Mouse (Mus musculus) intestine, embryonic 15.5 days (tissue): ENCODE results near the gene Cfap61. TPM values are rescaled to one million over a fixed set of nuclear protein-coding genes. Genes with fewer than 3 reads are reported as not detected.
A peak's percentile ranks its signal among the peaks of the same experiment; 100 is the strongest.

Source experiments
- ATAC-seq: fragments of 200-750 bp; cut with Nextera tagmentation; 2 replicates; pipeline ENCODE4 v1.8.0; 2017; ENCODE audit warnings: moderate TSS enrichment, moderate library complexity
- H3K27ac ChIP-seq: fragments of 300-500 bp; sonication (generic); 2 replicates; pipeline ENCODE4 v1.5.1; 2015; ENCODE audit warnings: mild to moderate bottlenecking, inconsistent platforms
- H3K27me3 ChIP-seq: fragments of 300-500 bp; sonication (generic); replicated peaks from 2 replicates; pipeline ENCODE4 v1.6.1; 2015; ENCODE audit warnings: inconsistent platforms
- H3K36me3 ChIP-seq: fragments of 300-500 bp; sonication (generic); 2 replicates; pipeline ENCODE4 v1.6.1; 2015; ENCODE audit warnings: inconsistent platforms
- H3K4me1 ChIP-seq: fragments of 300-500 bp; sonication (generic); replicated peaks from 2 replicates; pipeline ENCODE4 v1.6.1; 2015; ENCODE audit warnings: inconsistent platforms
- H3K4me2 ChIP-seq: fragments of 300-500 bp; sonication (generic); replicated peaks from 2 replicates; pipeline ENCODE4 v1.6.1; 2015; ENCODE audit warnings: mild to moderate bottlenecking, inconsistent platforms
- H3K4me3 ChIP-seq: fragments of 300-500 bp; sonication (generic); replicated peaks from 2 replicates; pipeline ENCODE4 v1.5.1; 2015; ENCODE audit warnings: inconsistent platforms
- H3K9ac ChIP-seq: fragments of 300-500 bp; sonication (generic); 2 replicates; pipeline ENCODE4 v1.6.1; 2015; ENCODE audit warnings: inconsistent platforms
- H3K9me3 ChIP-seq: fragments of 300-500 bp; sonication (generic); 2 replicates; pipeline ENCODE4 v1.6.1; 2016; ENCODE audit warnings: inconsistent platforms
- WGBS: fragments of 180-500 bp; shearing (Covaris S2); methylation state at CpG from one replicate; pipeline ENCODE4 v1.1.7; 2015; 5-methylcytosine and 5-hydroxymethylcytosine counted together
- polyA plus RNA-seq: library from polyadenylated mRNA; unstranded; fragments of >200 nt; fragmentation: Nextera tagmentation; extraction: Ambion mirVana; gene quantifications from 2 replicates; pipeline ENCODE4 v1.2.1, GENCODE M21; 2015

Cfap61 gene
- polyA plus RNA-seq, 1 experiment from 2014 or later = 1.5 TPM

GRCm38 (mm10) chr2:146254387-146254786 is 319.8 kb downstream of the Cfap61 start:
- Histone ChIP-seq H3K27ac (no peak overlapping the region), H3K4me2 (no peak overlapping the region), H3K27me3 (no peaks in the 10 kb centered on the region), H3K4me1 (no peaks in the 10 kb centered on the region), H3K4me3 (no peak overlapping the region), H3K9ac (no peak overlapping the region), H3K36me3 (no peaks in the 10 kb centered on the region), H3K9me3 (no peaks in the 10 kb centered on the region)
- no peak for ATAC-seq
- WGBS = 86% methylated on average over 1 of the region's 1 CpGs

DNA sequence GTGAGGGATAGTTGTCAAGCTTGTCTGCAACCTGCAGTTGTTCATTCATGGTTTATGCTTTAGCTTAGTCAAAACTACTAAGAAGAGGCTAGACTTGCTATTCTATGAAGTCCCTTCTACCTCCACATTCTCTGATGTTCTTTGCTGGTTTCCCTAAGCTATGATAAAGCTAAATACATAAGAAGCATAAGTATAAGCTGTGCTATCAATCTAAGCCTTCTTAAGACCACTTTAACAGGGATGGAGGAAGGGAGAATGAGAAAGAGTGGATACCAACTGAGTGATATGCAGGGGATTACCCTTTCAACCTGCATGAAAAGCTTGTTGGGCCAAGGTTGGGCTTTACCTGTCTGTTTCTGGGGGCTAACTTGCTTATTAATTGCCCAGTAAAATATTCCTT is 321.1 kb downstream of the Cfap61 start:
- ATAC-seq = no peak
- Histone ChIP-seq H3K27me3 (no peaks in the 10 kb centered on the region), H3K4me1 (no peaks in the 10 kb centered on the region), H3K4me2 (no peak overlapping the region), H3K27ac (no peak overlapping the region), H3K9ac (no peak overlapping the region), H3K9me3 (no peaks in the 10 kb centered on the region), H3K4me3 (no peak overlapping the region), H3K36me3 (no peaks in the 10 kb centered on the region)

DNA sequence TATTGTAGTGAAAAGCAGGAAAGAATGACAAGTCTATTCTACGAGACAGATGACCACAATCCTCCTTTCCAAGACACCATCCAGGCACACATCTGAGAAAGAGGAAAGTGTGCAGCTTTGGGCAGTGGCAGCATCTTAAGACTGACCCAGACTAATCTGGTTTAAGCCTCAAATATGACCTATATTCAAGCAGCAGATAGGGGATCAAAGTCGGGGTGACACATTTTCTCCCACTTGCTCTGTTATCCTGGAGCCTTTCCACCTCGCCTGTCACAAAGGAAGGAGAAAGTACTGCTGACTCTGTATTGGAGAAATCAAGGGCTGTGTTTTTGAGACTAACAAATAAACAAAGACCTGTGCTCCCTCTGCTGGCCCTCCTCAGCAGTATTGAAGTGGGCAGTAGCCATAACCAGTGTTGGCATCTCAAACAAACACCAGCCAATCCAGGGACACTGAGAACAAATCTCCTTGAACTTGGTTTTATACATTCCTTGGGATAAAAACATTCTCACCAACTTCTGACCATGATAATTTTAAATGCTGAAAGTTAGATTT is 321.8 kb downstream of the Cfap61 start:
- no peak for ATAC-seq
- Histone ChIP-seq H3K27ac (no peak overlapping the region), H3K36me3 (no peaks in the 10 kb centered on the region), H3K4me3 (no peak overlapping the region), H3K9me3 (no peaks in the 10 kb centered on the region), H3K27me3 (no peaks in the 10 kb centered on the region), H3K4me2 (no peak overlapping the region), H3K4me1 (no peaks in the 10 kb centered on the region), H3K9ac (no peak overlapping the region)
- WGBS = 72% methylated on average over 3 of the region's 3 CpGs

DNA sequence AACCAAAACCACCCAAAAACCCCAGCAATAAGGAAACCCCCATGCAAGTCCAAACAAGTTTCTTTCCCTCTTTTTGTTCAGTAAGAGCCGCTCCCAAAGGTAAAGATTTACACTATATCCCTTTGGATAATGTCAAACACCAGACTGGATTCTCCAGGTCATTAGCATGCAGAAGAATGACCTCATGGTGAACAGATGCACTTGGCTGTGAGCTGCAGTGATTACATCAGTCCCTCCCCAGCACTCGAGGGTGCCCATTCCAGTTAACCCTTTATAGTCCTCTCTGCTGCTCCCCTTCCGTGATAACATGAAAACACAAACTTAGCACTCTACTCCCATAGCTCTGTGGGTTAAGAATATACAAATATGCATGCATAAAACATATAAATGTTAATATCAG is 322.5 kb downstream of the Cfap61 start:
- H3K27me3 ChIP-seq = no peaks in the 10 kb centered on the region
- 32% methylated on average over 3 of the region's 3 CpGs for WGBS
- no peak overlapping the region for H3K9ac ChIP-seq
- H3K36me3 ChIP-seq = no peaks in the 10 kb centered on the region
- no peak overlapping the region for H3K4me3 ChIP-seq
- no peak for ATAC-seq
- no peak overlapping the region for H3K27ac ChIP-seq
- no peak overlapping the region for H3K4me2 ChIP-seq
- no peaks in the 10 kb centered on the region for H3K4me1 ChIP-seq
- H3K9me3 ChIP-seq = no peaks in the 10 kb centered on the region

DNA sequence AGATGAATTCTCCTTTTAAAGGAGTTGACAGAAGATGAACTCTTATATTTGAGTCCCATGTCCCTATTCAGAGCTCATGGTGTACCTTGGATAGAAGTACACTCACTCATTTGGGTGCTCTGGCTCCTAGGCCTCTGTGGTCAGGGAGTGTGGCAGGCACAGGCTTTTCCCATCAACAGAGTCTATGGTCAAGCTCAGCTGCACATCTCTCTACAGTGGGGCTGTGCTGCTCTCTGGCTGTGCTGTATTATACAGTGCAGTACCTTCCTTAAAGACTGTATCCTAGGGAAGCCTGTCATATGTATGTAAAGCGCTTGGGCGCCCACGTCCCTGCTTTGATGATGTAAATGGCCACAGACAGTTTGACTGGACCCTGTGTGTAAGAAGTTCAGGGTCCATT is 323.0 kb downstream of the Cfap61 start:
- no peaks in the 10 kb centered on the region for H3K36me3 ChIP-seq
- no peaks in the 10 kb centered on the region for H3K9me3 ChIP-seq
- H3K9ac ChIP-seq = no peak overlapping the region
- H3K27ac ChIP-seq = no peak overlapping the region
- no peak for ATAC-seq
- no peak overlapping the region for H3K4me2 ChIP-seq
- no peaks in the 10 kb centered on the region for H3K27me3 ChIP-seq
- 91% methylated on average over 3 of the region's 3 CpGs for whole genome bisulfite sequencing
- H3K4me3 ChIP-seq = no peak overlapping the region
- no peaks in the 10 kb centered on the region for H3K4me1 ChIP-seq

DNA sequence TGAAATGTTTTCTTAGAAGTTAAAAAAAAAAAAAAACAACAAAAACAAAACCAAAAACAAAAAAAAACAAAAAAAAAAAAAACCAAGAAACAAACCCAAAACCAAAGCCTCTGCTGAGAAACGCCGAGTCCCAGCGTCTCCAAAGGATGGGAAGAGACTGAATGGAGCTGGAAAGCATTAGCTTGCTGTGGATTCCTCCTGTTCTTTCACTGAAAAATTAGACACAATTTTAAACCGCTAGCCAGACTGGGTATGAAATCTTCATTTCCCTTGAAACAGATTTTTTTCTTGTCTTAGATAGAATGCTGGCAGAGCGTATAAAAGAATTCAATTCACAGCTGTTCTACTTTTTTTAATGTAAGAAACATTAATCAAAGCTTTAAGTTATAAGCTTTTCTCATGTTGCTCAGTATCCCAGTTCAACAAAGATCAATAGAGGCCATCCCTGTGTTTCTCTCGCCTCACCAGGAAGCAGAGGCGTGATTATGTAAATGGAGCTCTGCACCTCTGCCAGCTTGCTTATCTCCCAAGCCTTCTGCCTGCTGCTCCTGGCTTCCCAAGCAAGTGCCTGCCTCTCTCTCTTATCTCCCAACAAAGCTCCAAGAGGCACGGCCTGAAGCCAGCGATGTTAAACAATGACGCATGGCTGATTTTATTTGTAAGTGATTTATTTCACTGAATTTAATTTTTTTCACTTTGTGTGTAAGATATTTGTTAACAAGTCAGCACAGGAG is 324.3 kb downstream of the Cfap61 start:
- WGBS = 44% methylated on average over 10 of the region's 10 CpGs
- Histone ChIP-seq H3K9ac (no peak overlapping the region), H3K4me3 (no peak overlapping the region), H3K36me3 (no peaks in the 10 kb centered on the region), H3K27me3 (no peaks in the 10 kb centered on the region), H3K4me1 (no peaks in the 10 kb centered on the region), H3K9me3 (no peaks in the 10 kb centered on the region), H3K27ac (no peak overlapping the region), H3K4me2 (no peak overlapping the region)
- ATAC-seq = peak; percentile 62; the same call in 1 of the 2 replicates

GRCm38 (mm10) chr2:146259787-146260560 is 325.4 kb downstream of the Cfap61 start:
- Histone ChIP-seq H3K4me3 (no peak overlapping the region), H3K36me3 (no peaks in the 10 kb centered on the region), H3K27me3 (no peaks in the 10 kb centered on the region), H3K4me1 (no peaks in the 10 kb centered on the region), H3K9ac (no peak overlapping the region), H3K9me3 (no peaks in the 10 kb centered on the region), H3K4me2 (no peak overlapping the region), H3K27ac (no peak overlapping the region)
- no peak for ATAC-seq
- WGBS = 55% methylated on average over 18 of the region's 18 CpGs

DNA sequence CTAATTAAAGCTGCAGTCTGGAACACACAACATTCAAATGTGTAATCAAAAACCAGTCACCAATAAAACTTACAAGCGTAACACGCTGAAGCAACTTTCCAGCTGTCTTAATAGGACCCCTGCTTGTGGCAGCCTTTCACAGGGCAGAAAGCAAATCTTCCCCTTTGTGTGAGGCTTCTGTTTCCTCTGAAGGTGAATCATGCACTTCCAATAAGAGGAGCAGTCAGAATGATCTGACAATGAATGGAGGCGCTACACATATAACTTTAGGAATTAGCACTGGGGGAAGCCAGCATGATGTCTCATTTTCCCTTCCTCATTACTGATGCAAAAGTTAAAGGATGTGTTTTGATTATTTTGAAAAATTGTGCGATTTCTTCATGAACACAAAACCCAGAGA is 326.6 kb downstream of the Cfap61 start:
- no peak overlapping the region for H3K4me2 ChIP-seq
- WGBS = 89% methylated on average over 4 of the region's 4 CpGs
- H3K9me3 ChIP-seq = no peaks in the 10 kb centered on the region
- no peak overlapping the region for H3K4me3 ChIP-seq
- H3K27ac ChIP-seq = no peak overlapping the region
- ATAC-seq = no peak
- H3K36me3 ChIP-seq = no peaks in the 10 kb centered on the region
- no peaks in the 10 kb centered on the region for H3K4me1 ChIP-seq
- no peak overlapping the region for H3K9ac ChIP-seq
- H3K27me3 ChIP-seq = no peaks in the 10 kb centered on the region

GRCm38 (mm10) chr2:146262215-146262614 is 327.6 kb downstream of the Cfap61 start:
- no peak overlapping the region for H3K4me2 ChIP-seq
- H3K27ac ChIP-seq = no peak overlapping the region
- H3K27me3 ChIP-seq = no peaks in the 10 kb centered on the region
- H3K4me3 ChIP-seq = no peak overlapping the region
- H3K9me3 ChIP-seq = no peaks in the 10 kb centered on the region
- no peak overlapping the region for H3K9ac ChIP-seq
- ATAC-seq = no peak; the same call in 1 of the 2 replicates
- H3K36me3 ChIP-seq = no peaks in the 10 kb centered on the region
- WGBS = 53% methylated on average over 10 of the region's 10 CpGs
- no peaks in the 10 kb centered on the region for H3K4me1 ChIP-seq

DNA sequence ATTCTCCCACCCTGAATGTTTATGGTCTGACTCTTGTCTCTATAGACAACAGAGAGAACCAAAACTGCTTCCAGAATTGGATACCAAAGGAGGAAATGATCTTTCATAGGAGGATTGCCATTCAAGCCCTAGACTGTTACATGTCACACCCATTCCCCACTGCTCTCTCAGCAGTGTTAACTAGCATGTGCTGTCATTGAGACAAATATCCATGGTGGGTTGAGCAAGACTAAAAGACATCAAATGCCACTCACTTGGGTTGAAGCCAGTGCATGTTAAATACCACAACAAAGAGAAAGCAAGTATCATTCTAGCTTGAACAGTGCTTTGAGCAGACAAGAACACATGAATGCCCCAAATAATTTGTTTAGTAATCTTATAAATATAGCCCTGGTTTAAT is 328.4 kb downstream of the Cfap61 start:
- H3K27me3 ChIP-seq = no peaks in the 10 kb centered on the region
- H3K9ac ChIP-seq = no peak overlapping the region
- no peak overlapping the region for H3K4me3 ChIP-seq
- no peaks in the 10 kb centered on the region for H3K9me3 ChIP-seq
- H3K27ac ChIP-seq = no peak overlapping the region
- no peaks in the 10 kb centered on the region for H3K4me1 ChIP-seq
- no peak overlapping the region for H3K4me2 ChIP-seq
- ATAC-seq = no peak
- H3K36me3 ChIP-seq = no peaks in the 10 kb centered on the region
